Mouse (Mus musculus) thymus, postnatal 36 days (tissue): Measurements from ENCODE around the gene Cpox.
A peak's percentile ranks its signal among the peaks of the same experiment; 100 is the strongest.

Experiments
- DNase-seq, 2 experiments: peaks; one replicate each; pipeline ENCODE4 v3.0.0; 2022; ENCODE audit warnings: mixed read lengths in 2 of 2

Cpox gene

DNA sequence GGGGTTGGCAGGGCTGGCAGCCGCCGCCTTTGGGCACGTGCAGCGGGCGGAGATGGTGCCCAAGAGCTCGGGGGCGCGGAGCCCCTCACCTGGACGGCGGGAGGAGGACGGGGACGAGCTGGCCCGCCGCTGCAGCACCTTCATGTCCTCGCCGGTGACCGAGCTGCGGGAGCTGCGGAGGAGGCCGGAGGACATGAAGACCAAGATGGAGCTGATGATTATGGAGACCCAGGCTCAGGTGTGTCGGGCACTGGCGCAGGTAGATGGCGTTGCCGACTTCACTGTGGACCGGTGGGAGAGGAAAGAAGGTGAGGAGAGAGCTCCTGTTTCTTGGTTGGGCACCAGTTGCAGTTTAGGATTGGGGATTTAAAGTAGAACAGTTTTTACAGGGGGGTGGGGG is 551 bp downstream of the Cpox start:
- DNase-seq, result no peak

DNA sequence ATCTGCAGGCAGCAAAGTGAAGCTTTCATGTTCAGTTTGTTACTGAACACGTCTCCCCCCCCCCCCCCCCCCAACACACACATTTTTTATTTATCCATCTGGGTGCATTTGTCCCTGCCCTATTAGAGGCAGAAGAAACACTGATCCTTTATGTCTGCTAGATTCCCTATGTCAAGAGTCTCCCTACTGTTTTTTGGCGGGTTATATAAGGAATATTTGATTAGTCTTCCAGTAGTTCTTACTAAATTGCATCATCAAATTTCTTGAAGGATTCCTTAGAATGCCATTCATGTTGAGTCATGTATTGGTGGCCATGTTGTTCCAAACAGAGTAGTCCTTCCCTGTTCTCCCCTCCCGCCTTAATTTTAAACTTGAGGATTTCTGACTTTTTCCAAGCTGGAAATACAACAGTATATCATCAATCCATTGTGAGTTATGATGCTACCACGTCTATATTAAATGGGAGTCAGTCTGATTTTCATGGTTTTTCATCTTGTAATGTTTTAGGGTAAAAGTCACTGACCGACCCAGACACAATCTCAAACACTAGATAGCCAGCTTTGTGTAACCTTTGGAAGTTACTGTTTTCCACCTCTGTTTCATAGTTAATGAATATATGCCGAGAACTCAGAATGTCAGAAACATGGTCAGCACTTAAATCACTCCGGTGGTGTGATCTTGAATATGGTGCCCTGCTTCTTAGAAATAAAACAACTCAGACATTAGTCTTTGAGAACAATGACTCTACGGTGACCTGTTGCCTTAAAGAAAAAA is 1.3 kb downstream of the Cpox start:
- DNase-seq, result no peak

DNA sequence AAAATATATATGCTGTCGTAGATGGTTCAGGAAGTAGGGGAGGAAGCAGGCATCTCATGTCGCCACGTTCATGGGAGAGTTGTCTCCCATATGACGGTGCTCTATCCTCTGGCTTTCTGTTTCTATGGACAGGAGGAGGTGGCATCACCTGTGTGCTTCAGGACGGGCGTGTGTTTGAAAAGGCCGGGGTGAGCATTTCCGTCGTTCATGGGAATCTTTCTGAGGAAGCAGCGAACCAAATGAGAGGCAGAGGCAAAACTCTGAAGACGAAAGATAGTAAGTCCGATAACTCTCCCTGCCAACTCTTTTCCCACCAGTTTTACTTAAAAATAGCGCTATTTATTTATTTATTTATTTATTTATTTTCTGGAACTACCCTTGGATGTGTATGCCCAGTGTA is 2.3 kb downstream of the Cpox start:
- no peak for DNase-seq

DNA sequence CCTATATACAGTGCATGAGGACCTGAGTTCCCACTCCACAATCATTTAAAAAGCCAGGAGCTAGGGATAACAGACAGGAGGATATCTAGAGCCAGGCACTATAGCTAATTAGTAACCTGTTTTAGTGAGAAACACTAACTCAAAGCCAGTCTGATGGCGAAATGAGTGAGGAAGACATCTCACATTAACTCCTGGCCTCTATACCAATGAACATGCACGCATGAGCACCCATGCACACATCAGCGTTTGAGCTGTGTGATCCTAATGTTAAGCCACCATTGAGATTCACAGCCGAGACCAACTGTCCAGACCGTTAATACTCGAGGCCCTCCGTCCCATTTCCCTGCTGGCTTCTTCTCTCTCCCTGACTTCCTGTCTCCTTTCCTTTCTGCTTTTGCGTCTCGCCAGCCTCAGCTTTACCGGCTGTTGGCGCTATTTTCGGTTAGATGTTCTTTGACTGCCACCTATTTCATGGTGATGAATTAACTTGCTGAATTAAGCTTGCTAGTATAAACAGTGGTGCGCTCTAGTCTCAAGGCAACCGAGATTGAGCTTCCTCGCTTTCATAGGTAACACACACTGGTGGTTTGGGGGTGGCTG is 3.8 kb downstream of the Cpox start:
- DNase-seq, result no peak

DNA sequence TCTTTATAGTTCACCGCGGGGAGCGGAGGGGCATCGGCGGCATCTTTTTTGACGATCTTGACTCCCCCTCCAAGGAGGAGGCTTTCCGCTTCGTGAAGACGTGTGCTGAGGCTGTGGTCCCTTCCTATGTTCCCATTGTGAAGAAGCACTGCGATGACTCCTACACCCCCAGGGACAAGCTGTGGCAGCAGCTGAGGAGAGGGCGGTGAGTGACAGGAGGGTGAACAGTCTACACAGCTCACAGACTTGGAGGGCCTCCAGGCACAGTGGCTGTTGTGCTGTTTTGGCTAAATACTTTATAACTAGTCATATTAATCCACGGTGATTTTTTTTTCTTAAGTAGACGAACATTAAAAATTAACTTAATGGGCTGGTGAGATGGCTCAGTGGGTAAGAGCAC is 5.2 kb downstream of the Cpox start:
- no peak for DNase-seq

DNA sequence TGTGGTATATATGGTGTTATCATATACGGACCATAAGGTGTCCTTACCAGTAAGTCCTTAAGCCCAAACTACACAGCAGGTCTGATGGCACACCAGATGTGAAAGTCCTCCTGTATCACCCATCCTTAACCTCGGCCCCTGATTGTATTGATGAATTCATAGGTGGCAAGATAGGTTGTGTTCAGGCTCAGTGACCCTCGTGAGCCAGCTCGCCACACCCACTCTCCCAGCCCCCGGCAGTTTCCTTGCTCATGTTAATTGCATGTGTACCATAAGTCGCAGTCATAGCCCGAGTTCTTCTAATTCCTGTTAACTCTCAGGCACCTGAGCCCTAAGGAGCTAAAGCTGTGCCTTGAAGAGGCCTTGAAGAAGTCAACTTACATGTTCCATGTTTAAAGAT is 6.1 kb downstream of the Cpox start:
- DNase-seq, result no peak

DNA sequence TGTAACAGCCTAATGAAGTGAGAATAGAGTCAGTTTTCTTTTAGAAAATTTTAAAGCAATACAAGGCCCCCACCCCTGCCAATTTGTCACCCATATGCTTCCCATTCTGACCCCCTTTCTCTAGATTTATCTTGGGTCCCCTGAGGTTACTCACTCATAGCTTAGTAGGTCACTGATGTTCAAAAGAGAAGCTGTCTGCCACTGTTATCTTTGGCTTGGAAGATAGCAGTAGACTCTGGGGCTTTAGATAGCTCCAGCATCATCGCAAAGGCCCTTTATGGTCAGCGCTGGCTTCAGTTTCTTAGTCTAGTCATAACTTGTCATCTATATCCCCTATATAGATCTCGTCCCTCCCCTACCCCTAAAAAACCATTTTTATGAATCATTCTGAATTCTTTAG is 6.5 kb downstream of the Cpox start:
- no peak for DNase-seq

DNA sequence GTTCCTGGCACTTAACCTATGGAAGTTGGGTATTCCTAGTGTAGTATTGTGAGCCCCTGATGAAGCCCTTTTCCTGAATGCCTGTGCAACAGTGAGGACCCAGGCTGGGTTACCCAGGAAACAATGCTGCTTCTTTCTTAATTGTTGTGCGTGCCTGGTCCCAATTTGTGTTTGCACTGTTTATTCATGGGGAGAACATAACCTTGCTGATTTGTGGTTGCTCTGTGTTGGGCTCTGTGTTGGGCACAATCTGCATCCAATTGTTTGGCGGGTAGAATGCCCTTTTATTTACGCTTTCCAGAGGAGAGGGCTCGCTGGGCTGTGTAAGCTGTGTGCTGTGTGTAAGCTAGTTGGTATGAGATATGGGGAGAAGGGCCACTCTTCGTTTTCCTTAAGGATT is 7.4 kb downstream of the Cpox start:
- no peak for DNase-seq

DNA sequence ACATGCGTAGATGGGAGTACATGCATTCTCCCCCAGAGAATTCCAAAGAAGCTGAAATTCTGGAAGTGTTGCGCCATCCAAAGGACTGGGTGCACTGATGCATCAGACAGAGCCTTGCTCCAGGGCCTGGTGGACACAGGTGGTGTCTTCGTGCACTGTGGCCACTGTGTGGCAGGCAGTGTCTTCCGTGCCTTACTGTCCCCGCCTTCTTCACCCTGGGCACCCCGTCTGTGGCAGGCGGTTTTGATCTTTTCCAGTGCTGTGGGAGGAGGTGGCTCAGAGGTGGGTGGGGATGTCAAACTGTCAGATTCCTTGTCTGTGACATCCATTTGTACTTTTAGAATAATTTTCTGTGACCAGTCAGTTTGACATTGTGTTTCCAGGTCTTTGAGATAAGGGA is 8.6 kb downstream of the Cpox start:
- DNase-seq, result no peak

DNA sequence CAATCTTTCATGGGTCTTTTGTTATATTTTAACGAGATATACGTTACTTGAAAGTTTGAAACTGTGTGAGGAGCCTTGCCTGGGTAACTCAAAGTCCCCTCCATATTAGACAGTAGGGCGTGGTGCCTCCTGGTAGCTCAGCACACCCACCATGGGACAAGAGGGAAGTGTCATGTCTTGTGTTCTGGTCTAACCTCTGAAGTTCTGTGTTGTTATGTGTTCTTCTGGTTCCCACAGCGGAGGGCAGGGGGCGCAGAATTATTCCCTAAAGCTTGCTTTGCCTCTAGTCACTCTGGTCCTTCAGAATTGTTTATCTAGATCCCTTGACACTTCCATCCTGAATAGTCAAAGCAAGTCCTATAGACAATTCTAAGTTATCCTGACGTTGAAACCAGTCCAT is 12.0 kb downstream of the Cpox start:
- no peak for DNase-seq

DNA sequence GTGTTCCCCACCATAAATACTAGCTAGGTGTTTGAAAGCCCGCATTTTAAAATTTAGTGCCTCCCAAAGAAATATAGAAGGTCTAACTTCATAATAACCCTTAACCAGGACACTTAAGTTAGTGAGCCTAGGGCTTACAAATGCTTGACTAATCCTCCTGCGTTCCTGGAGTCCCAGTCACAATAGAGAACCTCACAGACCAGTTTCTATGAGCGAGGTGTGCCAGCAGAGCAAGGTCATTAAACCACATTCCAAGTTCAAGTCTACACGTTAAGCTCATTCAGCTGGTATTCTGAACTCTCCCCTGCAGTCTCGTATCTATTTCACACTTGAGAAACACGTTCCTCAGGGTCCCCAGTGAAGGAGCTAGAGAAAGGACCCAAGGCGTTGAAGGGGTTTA is 12.8 kb downstream of the Cpox start:
- no peak for DNase-seq

DNA sequence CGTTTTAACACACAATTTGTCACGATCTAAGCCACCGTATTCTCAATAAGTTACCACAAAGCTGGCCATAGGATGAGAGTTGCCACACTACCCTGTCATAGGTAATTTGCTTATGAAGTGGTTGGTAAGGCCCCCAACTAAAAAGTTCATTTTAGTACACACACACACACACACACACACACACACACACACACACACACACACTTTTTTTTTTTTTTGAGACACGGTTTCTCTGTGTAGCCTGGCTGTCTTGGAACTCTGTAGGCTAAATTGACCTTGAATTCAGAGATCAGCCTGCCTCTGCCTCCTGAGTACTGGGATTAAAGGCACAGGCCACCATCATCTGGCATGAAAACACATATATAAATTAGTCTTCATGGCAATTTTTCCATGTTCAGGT is 13.8 kb downstream of the Cpox start:
- DNase-seq, result no peak

DNA sequence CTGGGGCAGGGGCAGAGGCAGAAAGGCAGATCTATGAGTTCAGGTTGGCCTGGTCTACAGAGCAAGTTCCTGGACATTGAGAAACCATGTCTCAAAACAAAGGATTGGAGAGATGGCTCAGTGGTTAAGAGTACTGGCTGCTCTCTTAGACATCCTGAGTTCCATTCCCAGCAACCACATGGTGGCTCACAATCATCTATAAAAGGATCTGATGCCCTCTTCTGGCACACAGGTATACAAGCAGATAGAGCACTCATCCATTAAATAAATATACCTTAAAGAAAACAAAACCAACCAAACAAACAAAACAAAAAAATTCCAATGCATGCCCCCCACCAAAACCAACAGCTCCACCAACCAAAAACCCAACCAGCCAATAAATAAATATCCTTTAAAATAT is 14.4 kb downstream of the Cpox start:
- DNase-seq, result no peak

DNA sequence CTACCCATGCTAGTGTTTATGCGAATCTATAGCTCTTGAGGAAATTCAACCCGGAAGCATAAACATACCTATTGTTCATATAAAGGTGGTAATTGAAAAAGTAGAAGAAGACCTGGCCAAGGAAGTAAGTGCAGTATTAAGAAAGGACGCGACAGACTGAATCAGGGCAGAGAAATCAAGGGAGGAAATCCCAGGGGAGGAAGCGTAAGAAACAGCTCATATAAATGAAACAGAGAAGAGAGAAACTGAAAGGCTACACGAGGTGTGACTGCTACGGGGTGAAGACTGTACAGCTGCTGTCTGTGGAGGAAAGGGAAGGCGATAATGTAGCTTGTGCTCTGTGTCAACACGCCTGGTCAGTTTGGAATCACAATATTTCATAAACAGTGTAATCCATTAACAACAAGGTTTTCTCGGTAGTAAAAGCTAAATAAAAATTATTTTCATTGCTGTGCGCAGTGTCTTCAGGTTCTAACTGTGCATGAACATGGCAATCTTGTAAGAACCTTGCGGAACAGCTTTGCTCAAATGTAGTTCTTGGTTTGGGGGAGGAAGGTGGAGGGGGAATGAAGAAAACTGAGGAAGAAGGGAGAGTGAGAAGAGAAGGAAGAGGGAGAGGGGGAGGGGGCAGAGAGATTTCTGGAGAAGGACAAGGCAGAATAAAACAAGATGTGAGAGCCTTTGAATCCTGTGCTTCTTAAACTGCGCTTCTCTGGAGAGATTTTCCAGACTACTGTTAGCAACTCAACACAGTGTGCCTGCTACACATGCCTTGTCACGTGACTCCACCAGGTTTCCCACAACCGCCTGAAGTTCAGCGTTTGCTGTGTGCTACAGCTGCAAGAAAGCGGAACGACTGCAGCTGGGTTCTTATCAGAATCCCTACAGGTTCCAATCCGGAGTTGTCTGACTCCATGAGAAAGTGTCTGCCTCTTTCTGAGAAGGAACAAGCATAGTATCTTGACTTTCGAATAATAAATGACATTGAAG is 15.8 kb downstream of the Cpox start:
- DNase-seq, result peak in 1 of 2 experiments; percentile 24

DNA sequence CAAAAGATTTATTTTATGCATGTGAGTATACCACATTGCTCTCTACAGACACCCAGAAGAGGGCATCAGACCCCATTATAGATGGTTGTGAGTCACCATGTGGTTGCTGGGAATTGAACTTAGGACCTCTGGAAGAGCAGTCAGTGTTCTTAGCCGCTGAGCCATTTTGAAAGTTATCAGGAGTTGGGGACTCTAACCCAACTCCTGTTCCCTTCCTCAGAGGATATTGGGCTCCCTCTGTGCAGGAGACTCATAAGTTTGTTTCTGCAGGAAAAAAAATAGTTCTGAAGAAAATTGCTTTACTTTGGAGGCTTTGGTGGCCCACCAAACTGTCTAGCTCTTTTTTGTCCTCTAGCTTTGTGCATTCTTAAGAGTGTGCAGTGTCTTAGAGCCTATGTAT is 18.4 kb downstream of the Cpox start:
- DNase-seq, result no peak

DNA sequence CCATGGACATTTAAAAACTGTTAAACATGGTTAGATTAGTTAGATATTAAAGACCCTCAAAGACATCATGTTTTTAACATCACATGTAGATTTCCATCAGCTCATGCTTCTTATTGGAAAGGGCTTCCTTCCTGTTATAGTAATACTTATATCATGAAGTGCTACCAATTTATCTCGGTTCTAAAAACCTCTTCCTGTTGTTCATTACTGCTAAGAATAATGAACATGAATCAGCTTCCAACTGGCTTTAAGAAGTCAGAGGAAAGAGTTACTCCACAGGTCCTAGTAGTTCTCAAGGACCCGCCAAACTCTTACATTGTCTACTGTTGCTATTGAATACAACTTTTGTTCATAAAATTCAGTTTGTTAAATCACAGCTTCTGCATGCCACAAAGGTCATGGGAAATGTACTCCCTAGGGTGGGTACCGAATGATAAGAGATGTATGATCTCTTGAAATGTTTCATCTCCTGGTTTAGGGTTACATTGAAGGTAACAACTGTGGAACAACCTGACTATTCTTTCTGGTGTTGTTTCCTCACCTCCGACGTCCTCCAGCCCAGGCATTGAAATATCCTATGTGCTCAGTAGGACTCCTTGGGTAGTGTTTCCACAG is 19.6 kb downstream of the Cpox start:
- no peak for DNase-seq

DNA sequence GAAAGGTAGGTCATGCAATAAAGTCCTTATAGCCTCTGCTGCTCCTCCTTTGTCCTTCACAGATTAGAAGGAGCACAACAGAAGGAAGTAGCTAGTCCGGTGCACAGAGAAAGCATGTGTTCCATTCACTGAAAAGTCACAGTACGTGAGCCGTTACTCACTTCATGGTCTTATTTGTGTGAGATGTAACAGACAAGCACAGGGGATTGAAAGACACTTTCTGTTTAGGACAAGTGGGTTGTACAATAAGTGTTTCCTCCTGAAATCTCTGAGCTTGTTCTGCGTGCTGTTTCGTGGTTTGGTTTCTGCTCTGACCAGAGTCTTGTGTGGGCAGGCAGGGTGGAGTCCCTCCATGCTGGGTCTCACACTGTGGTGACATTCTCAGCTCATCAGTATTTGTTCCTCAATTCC is 20.2 kb downstream of the Cpox start:
- DNase-seq, result no peak

DNA sequence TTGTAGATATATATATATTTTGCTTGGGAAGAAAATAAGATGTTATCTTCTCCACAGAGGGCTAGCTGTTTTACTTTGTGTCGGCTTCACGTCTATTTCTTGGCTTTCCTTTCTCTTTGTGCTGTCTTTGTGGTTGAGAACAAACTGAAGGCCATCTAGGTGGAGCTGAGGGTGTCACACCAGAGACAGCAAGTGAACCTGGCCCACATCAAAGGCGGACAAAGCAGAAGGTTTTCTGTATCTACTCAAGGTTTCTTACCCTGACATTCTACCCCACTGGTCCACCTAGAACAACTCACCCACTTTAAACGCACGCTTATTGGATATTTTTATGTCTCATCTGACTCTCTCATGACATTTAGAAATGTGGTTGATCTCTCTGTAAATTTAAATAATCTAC is 24.0 kb downstream of the Cpox start:
- DNase-seq, result no peak

DNA sequence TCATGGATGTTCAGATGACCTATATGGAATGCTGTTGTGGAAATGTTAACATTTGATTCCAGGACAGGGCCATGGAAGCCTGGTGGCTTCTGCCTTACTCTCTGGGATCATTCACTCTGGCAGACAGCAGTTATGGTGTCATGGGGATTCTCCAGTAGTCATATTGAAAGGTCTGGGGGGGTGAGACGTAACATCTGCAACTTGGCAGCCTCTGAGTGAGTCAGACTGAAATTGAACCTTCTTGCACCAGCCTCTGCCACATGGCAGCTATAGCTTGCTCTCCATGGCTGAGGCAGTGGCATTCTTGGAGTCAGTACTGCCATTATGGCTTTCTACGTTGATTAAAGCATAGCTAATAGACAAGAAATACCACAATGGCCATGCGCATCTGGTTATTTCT is 26.7 kb downstream of the Cpox start:
- no peak for DNase-seq

DNA sequence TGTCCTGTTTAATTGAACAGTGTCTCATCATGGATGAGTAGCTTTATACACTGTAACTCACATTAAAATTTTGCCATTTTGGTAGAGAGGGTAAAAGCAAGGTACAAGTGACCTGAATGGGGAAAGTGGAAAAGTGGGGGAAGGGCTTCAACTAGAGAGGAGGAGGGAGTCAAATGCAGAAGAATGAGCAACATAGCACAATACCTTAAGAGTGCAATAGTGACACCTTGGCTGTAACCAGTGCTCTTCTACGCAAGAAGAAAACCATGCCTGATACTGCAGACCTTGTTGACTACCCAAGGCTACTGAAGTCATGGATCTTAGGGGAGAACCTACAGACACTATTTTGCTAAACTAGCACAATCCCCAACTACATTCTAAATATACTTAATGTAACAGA is 27.2 kb downstream of the Cpox start:
- DNase-seq, result no peak

DNA sequence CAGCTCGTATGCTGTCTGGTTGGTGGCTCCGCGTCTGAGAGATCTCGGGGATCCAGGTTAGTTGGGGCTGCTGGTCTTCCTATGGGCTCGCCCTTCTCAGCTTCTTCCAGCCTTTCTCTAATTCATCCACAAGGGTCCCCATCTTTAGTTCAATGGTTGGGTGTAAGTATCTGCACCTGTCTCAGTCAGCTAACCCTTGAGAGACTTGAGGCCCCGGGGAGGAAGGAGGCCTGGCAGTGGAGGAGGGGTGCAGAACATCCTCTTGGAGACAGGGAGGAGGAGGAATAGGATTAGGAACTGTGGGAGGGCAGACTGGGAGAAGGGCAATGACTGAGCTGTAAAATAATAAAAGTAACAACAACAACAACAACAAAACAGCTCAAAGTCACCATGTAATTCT is 30.1 kb downstream of the Cpox start:
- no peak for DNase-seq

DNA sequence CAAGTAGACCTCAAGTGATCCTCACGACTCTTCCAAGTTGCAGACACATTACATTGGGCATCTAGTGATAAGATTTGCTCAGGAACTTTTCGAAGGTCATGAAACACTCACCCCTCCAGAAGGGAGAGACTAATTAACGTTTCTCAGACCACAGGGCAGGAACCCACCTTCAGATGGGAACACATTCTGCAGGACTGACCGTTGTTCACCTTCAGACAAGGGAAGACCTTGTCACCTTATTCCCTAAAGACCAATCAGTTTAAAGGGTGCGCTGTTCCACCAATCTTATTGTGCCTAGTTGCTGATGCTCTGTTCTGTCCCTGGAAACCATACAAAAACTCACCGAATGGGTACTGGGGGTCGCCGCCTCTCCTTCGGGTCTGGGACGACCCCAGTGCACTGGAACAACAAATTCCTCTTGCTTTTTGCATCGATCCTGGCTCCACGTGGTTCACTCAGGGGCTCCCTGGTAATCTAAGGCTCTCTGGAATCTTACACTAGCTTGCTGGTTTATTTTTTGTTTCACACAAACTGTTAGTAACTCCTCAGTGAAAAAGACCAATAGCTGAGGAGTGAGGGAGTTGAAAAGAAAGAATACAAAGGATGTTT is 30.8 kb downstream of the Cpox start:
- no peak for DNase-seq

DNA sequence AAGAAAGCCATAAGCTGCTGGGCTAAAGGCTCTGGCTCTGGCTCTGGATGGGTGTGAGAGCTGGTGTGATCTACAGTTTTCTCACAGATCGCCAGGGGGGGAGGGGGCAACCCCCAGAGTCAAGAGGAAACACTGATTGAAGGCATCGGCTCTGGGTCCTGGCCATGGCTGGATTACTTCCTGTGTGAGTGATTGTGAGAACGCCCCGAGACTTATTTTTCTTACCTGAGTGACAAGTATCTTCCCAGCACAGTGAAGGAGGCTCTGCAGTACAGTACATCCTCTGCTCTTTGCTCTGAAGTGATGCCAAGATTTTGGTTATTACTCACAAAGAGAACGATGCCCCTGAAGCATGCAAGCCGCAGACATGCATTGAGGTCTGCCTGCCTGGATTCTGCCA is 31.7 kb downstream of the Cpox start:
- DNase-seq, result no peak
